Mouse (Mus musculus): ENCODE results near the gene AL731706.2. TPM values are rescaled to one million over a fixed set of nuclear protein-coding genes. Genes with fewer than 3 reads are reported as not detected.

Gene AL731706.2
- 8.3 TPM in 1 of 2 replicates, not detected in the other for total RNA-seq (2012; rRNA removed)
- total RNA-seq (2014; rRNA removed), result not detected in 2 replicates
- polyA plus RNA-seq (2012; ENCODE audit: insufficient read length, low read depth), result 46.1 and 75.9 TPM in 2 replicates

- H3K36me3 ChIP-seq (replicated peaks in 1 of 2; ENCODE audit: control insufficient read depth in 1 of 2, insufficient read depth in 1 of 2, low read length in 1 of 2), result peaks cover 14 to 53% of the 10 kb centered on the region in 2 experiments
- peaks cover 0 to 25% of the 10 kb centered on the region in 2 experiments; a peak in 2 of 4 replicates for H3K4me1 ChIP-seq (ENCODE audit: control insufficient read depth in 1 of 2, insufficient read depth in 2 of 2)
- TF ChIP-seq E2F4 (IDR thresholded peaks at IDR 0.05; ENCODE audit: insufficient replicate concordance, low read depth, low read length) (no peak), MEF2A (IDR thresholded peaks at IDR 0.05; ENCODE audit: borderline replicate concordance, low read depth, low read length) (no peak)
- DNase-seq (ENCODE audit: extremely low read depth), result no peak
- H3K27ac ChIP-seq (ENCODE audit: insufficient read depth, low read depth), result no peak within 1 kb of the TSS
- no peak within 1 kb of the TSS for H3K4me2 ChIP-seq (ENCODE audit: insufficient read depth, low read depth, poor library complexity, severe bottlenecking)
- no peaks in the 10 kb centered on the region for H3K27me3 ChIP-seq (replicated peaks)
- dilution Hi-C loops (cut with MboI; ENCODE audit: extremely low pct_ligation_motif_present, extremely low pct_unique_long_range_greater_than_20kb, low sequenced_read_pairs) (no loop called here), in situ Hi-C loops (cut with MboI; ENCODE audit: low pct_ligation_motif_present, low pct_unique_long_range_greater_than_20kb, low sequenced_read_pairs) (no loop called here)
- no peaks in the 10 kb centered on the region for H3K9me3 ChIP-seq (replicated peaks; ENCODE audit: low read length)
- no peak within 1 kb of the TSS for H3K9ac ChIP-seq (ENCODE audit: insufficient read depth, low read depth)
- no peak within 1 kb of the TSS for H3K4me3 ChIP-seq (replicated peaks in 1 of 3; ENCODE audit: low read depth in 2 of 3, low read length in 2 of 3, poor library complexity in 1 of 3)
- peaks cover 12% of the 10 kb centered on the region for H3K79me2 ChIP-seq (replicated peaks; ENCODE audit: control insufficient read depth, extremely low read depth, insufficient read depth, poor library complexity, severe bottlenecking)
Observed at GRCm38 (mm10) chr2:136885579-136885978, at the start of gene AL731706.2. Gene AL731706.2 (minus strand): TSS chr2:136885679.

GRCm38 (mm10) chr2:136921003-136921408, 35.5 kb upstream of the AL731706.2 start:
- in situ Hi-C loops (cut with MboI; ENCODE audit: low pct_ligation_motif_present, low pct_unique_long_range_greater_than_20kb, low sequenced_read_pairs), result no loop called here
- H3K27ac ChIP-seq (ENCODE audit: insufficient read depth, low read depth), result peak overlapping the region; percentile 71

GRCm38 (mm10) chr2:136920257-136920993, 34.9 kb upstream of the AL731706.2 start:
- peaks cover 0 to 8% of the 10 kb centered on the region in 2 experiments for H3K36me3 ChIP-seq (replicated peaks in 1 of 2; ENCODE audit: control insufficient read depth in 1 of 2, insufficient read depth in 1 of 2, low read length in 1 of 2)
- DNase-seq (ENCODE audit: extremely low read depth), result no peak
- no peak overlapping the region for H3K4me2 ChIP-seq (ENCODE audit: insufficient read depth, low read depth, poor library complexity, severe bottlenecking)
- H3K4me1 ChIP-seq (ENCODE audit: control insufficient read depth in 1 of 2, insufficient read depth in 2 of 2), result peaks cover 3 to 37% of the 10 kb centered on the region in 2 experiments; a peak in 2 of 4 replicates
- H3K79me2 ChIP-seq (replicated peaks; ENCODE audit: control insufficient read depth, extremely low read depth, insufficient read depth, poor library complexity, severe bottlenecking), result 0 out of 2 replicates have a peak, but pooled peaks cover 3% of the 10 kb centered on the region
- dilution Hi-C loops (cut with MboI; ENCODE audit: extremely low pct_ligation_motif_present, extremely low pct_unique_long_range_greater_than_20kb, low sequenced_read_pairs) (no loop called here), in situ Hi-C loops (cut with MboI; ENCODE audit: low pct_ligation_motif_present, low pct_unique_long_range_greater_than_20kb, low sequenced_read_pairs) (no loop called here)
- no peak overlapping the region for H3K27ac ChIP-seq (ENCODE audit: insufficient read depth, low read depth)
- H3K4me3 ChIP-seq (replicated peaks in 1 of 3; ENCODE audit: low read depth in 2 of 3, low read length in 2 of 3, poor library complexity in 1 of 3), result no peak overlapping the region
- H3K9ac ChIP-seq (ENCODE audit: insufficient read depth, low read depth), result no peak overlapping the region
- no peaks in the 10 kb centered on the region for H3K9me3 ChIP-seq (replicated peaks; ENCODE audit: low read length)
- no peaks in the 10 kb centered on the region for H3K27me3 ChIP-seq (replicated peaks)
- TF ChIP-seq ELF1 (IDR thresholded peaks at IDR 0.05; ENCODE audit: low read depth, low read length) (no peak), RAD21 (IDR thresholded peaks at IDR 0.05; ENCODE audit: low read depth, low read length) (no peak), HCFC1 (IDR thresholded peaks at IDR 0.05; ENCODE audit: low read depth, low read length) (no peak), MXI1 (IDR thresholded peaks at IDR 0.05; ENCODE audit: low read depth, low read length) (no peak)

More at GRCm38 (mm10) chr2:136921003-136921408, 35.5 kb upstream of the AL731706.2 start:
- dilution Hi-C loops (cut with MboI; ENCODE audit: extremely low pct_ligation_motif_present, extremely low pct_unique_long_range_greater_than_20kb, low sequenced_read_pairs), result no loop called here
- Histone ChIP-seq H3K4me2 (ENCODE audit: insufficient read depth, low read depth, poor library complexity, severe bottlenecking) (peak overlapping the region; percentile 62), H3K9ac (ENCODE audit: insufficient read depth, low read depth) (peak overlapping the region; percentile 20), H3K27me3 (replicated peaks) (no peaks in the 10 kb centered on the region), H3K9me3 (replicated peaks; ENCODE audit: low read length) (no peaks in the 10 kb centered on the region), H3K79me2 (replicated peaks; ENCODE audit: control insufficient read depth, extremely low read depth, insufficient read depth, poor library complexity, severe bottlenecking) (0 out of 2 replicates have a peak, but pooled peaks cover 3% of the 10 kb centered on the region), H3K4me3 (replicated peaks in 1 of 3; ENCODE audit: low read depth in 2 of 3, low read length in 2 of 3, poor library complexity in 1 of 3) (peak overlapping the region; percentile 16 to 44 (median 42)), H3K4me1 (ENCODE audit: control insufficient read depth in 1 of 2, insufficient read depth in 2 of 2) (peaks cover 3 to 37% of the 10 kb centered on the region in 2 experiments; a peak in 2 of 4 replicates), H3K36me3 (replicated peaks in 1 of 2; ENCODE audit: control insufficient read depth in 1 of 2, insufficient read depth in 1 of 2, low read length in 1 of 2) (peaks cover 0 to 8% of the 10 kb centered on the region in 2 experiments)
- DNase-seq (ENCODE audit: extremely low read depth), result peak; percentile 71
- no peak for TF ChIP-seq MXI1 (IDR thresholded peaks at IDR 0.05; ENCODE audit: low read depth, low read length)
- no peak for TF ChIP-seq GABPA (IDR thresholded peaks at IDR 0.05; ENCODE audit: insufficient replicate concordance, low read depth, low read length)
- peak; percentile 96 for TF ChIP-seq MAFK (IDR thresholded peaks at IDR 0.05; ENCODE audit: insufficient replicate concordance, low read length)
- TF ChIP-seq ELF1 (IDR thresholded peaks at IDR 0.05; ENCODE audit: low read depth, low read length), result 0 out of 2 replicates have a peak, but pooled peaks have one; percentile 37
- no peak for TF ChIP-seq USF2 (conservative IDR thresholded peaks at IDR 0.05; ENCODE audit: low read depth, low read length)
- TF ChIP-seq TCF12 (IDR thresholded peaks at IDR 0.05; ENCODE audit: low read depth, low read length), result 0 out of 2 replicates have a peak, but pooled peaks have one; percentile 18
- no peak for TF ChIP-seq ZC3H11A (IDR thresholded peaks at IDR 0.05; ENCODE audit: low read depth, low read length)
- TF ChIP-seq CHD1 (IDR thresholded peaks at IDR 0.05; ENCODE audit: low read depth, low read length), result no peak
- peak; percentile 64 for TF ChIP-seq EP300 (IDR thresholded peaks at IDR 0.05; ENCODE audit: low read length)
- TF ChIP-seq MEF2A (IDR thresholded peaks at IDR 0.05; ENCODE audit: borderline replicate concordance, low read depth, low read length), result peak; percentile 70; the same call in 1 of the 2 replicates
- peak; percentile 61 for TF ChIP-seq ETS1 (conservative IDR thresholded peaks at IDR 0.05; ENCODE audit: low read depth, low read length)
- TF ChIP-seq IRF4 (IDR thresholded peaks at IDR 0.05; ENCODE audit: low read depth, low read length), result peak; percentile 67
- no peak for TF ChIP-seq ZNF384 (IDR thresholded peaks at IDR 0.05; ENCODE audit: low read depth, low read length)
- TF ChIP-seq MYC (IDR thresholded peaks at IDR 0.05; ENCODE audit: low read depth, low read length), result no peak
- TF ChIP-seq CHD2 (IDR thresholded peaks at IDR 0.05; ENCODE audit: low read length), result no peak
- peak; percentile 74; the same call in 1 of the 2 replicates for TF ChIP-seq SIN3A (IDR thresholded peaks at IDR 0.05; ENCODE audit: low read length)
- TF ChIP-seq JUN (IDR thresholded peaks at IDR 0.05; ENCODE audit: insufficient read depth, low read depth, low read length), result no peak
- TF ChIP-seq MAZ (IDR thresholded peaks at IDR 0.05; ENCODE audit: low read depth, low read length), result peak; percentile 65; the same call in 1 of the 2 replicates
- TF ChIP-seq POLR2A (IDR thresholded peaks at IDR 0.05; ENCODE audit: low read depth, low read length), result no peak
